Mouse (Mus musculus): ENCODE measurements around the gene Asic3. TPM values are rescaled to one million over a fixed set of nuclear protein-coding genes. Genes with fewer than 3 reads are reported as not detected.

Asic3 gene
- polyA plus RNA-seq, 1 experiment from 2014 or later: 0.34 TPM

Other genes with a start within 250 kb of the Asic3 start
- gene Nupl2, start 248.4 kb upstream of the Asic3 start, polyA plus RNA-seq (2016; fragmentation: Nextera tagmentation; extraction: Ambion mirVana): 18.8 and 21.0 TPM in 2 replicates
- gene Kcnh2, start 61.8 kb upstream of the Asic3 start, polyA plus RNA-seq (2016; fragmentation: Nextera tagmentation; extraction: Ambion mirVana): 10.9 and 13.7 TPM in 2 replicates
- 7.6 and 7.7 TPM in 2 replicates for gene Nos3, start 48.6 kb upstream of the Asic3 start, polyA plus RNA-seq (2016; fragmentation: Nextera tagmentation; extraction: Ambion mirVana)
- 0.69 and 0.83 TPM in 2 replicates for gene Atg9b, start 21.2 kb upstream of the Asic3 start, polyA plus RNA-seq (2016; fragmentation: Nextera tagmentation; extraction: Ambion mirVana)
- gene Abcb8, start 19.7 kb upstream of the Asic3 start, polyA plus RNA-seq (2016; fragmentation: Nextera tagmentation; extraction: Ambion mirVana): 53.6 and 57.2 TPM in 2 replicates
- gene Cdk5, start 10.1 kb downstream of the Asic3 start, polyA plus RNA-seq (2016; fragmentation: Nextera tagmentation; extraction: Ambion mirVana): 46.9 and 50.7 TPM in 2 replicates
- 35.1 and 38.4 TPM in 2 replicates for gene Slc4a2, start 10.4 kb downstream of the Asic3 start, polyA plus RNA-seq (2016; fragmentation: Nextera tagmentation; extraction: Ambion mirVana)
- 100 and 109 TPM in 2 replicates for gene Fastk, start 31.9 kb downstream of the Asic3 start, polyA plus RNA-seq (2016; fragmentation: Nextera tagmentation; extraction: Ambion mirVana)
- 24.7 and 25.0 TPM in 2 replicates for gene Tmub1, start 34.5 kb downstream of the Asic3 start, polyA plus RNA-seq (2016; fragmentation: Nextera tagmentation; extraction: Ambion mirVana)
- gene Agap3, start 38.8 kb downstream of the Asic3 start, polyA plus RNA-seq (2016; fragmentation: Nextera tagmentation; extraction: Ambion mirVana): 30.8 and 36.6 TPM in 2 replicates
- 0.34 and 0.99 TPM in 2 replicates for gene Gbx1, start 113.8 kb downstream of the Asic3 start, polyA plus RNA-seq (2016; fragmentation: Nextera tagmentation; extraction: Ambion mirVana)
- gene Asb10, start 127.6 kb downstream of the Asic3 start, polyA plus RNA-seq (2016; fragmentation: Nextera tagmentation; extraction: Ambion mirVana): 0.29 TPM in 1 of 2 replicates, not detected in the other
- 0.07 and 0.08 TPM in 2 replicates for gene 4931409K22Rik, start 143.4 kb downstream of the Asic3 start, polyA plus RNA-seq (2016; fragmentation: Nextera tagmentation; extraction: Ambion mirVana)
- 181 and 183 TPM in 2 replicates for gene Abcf2, start 164.1 kb downstream of the Asic3 start, polyA plus RNA-seq (2016; fragmentation: Nextera tagmentation; extraction: Ambion mirVana)
- 14.8 and 19.6 TPM in 2 replicates for gene Chpf2, start 173.3 kb downstream of the Asic3 start, polyA plus RNA-seq (2016; fragmentation: Nextera tagmentation; extraction: Ambion mirVana)
- 22.2 and 24.8 TPM in 2 replicates for gene Smarcd3, start 211.0 kb downstream of the Asic3 start, polyA plus RNA-seq (2016; fragmentation: Nextera tagmentation; extraction: Ambion mirVana)

Data from embryonic facial prominence, embryonic 10.5 days (tissue).